Mouse (Mus musculus) neural tube, embryonic 11.5 days (tissue): ENCODE data around the gene Arrdc4. TPM values are rescaled to one million over a fixed set of nuclear protein-coding genes. Genes with fewer than 3 reads are reported as not detected.

Experiments used
- ATAC-seq: fragments of 200-750 bp; cut with Nextera tagmentation; 2 replicates; pipeline ENCODE4 v1.8.0; 2017; ENCODE audit warnings: moderate number of reproducible peaks, mild to moderate bottlenecking, moderate TSS enrichment, moderate library complexity; ENCODE audit not compliant: insufficient read depth, low FRiP score, low TSS enrichment
- DNase-seq: peaks from one replicate; pipeline ENCODE4 v3.0.0-alpha.2; 2015; ENCODE audit warnings: low spot score
- H3K27ac ChIP-seq: fragments of 300-500 bp; sonication (generic); 2 replicates; pipeline ENCODE4 v1.5.1; 2014; ENCODE audit warnings: low read depth, mild to moderate bottlenecking, low read length
- H3K27me3 ChIP-seq: fragments of 300-500 bp; sonication (generic); 2 replicates; pipeline ENCODE4 v1.6.1; 2014; ENCODE audit warnings: mild to moderate bottlenecking, low read length, mixed read lengths; ENCODE audit not compliant: control insufficient read depth, insufficient read depth
- H3K36me3 ChIP-seq: fragments of 300-500 bp; sonication (generic); 2 replicates; pipeline ENCODE4 v1.6.1; 2014; ENCODE audit warnings: mild to moderate bottlenecking, low read length, moderate library complexity, mixed read lengths; ENCODE audit not compliant: control insufficient read depth, insufficient read depth
- H3K4me1 ChIP-seq: fragments of 300-500 bp; sonication (generic); 2 replicates; pipeline ENCODE4 v1.6.1; 2014; ENCODE audit warnings: low read length, mixed read lengths; ENCODE audit not compliant: control insufficient read depth, insufficient read depth
- H3K4me2 ChIP-seq: fragments of 300-500 bp; sonication (generic); 2 replicates; pipeline ENCODE4 v1.6.1; 2014; ENCODE audit warnings: low read depth, mild to moderate bottlenecking, moderate library complexity
- H3K4me3 ChIP-seq: fragments of 300-500 bp; sonication (generic); 2 replicates; pipeline ENCODE4 v1.5.1; 2014; ENCODE audit warnings: low read depth, low read length
- H3K9ac ChIP-seq: fragments of 300-500 bp; sonication (generic); 2 replicates; pipeline ENCODE4 v1.6.1; 2014; ENCODE audit warnings: mild to moderate bottlenecking, low read length
- H3K9me3 ChIP-seq: fragments of 300-500 bp; sonication (generic); 2 replicates; pipeline ENCODE4 v1.6.1; 2016; ENCODE audit warnings: low read length; ENCODE audit not compliant: control insufficient read depth
- WGBS: fragments of 180-500 bp; shearing (Covaris S2); extraction: QIAGEN DNeasy Blood & Tissue Kit; methylation state at CpG from one replicate; pipeline ENCODE4 v1.1.7; 2014; 5-methylcytosine and 5-hydroxymethylcytosine counted together
- polyA plus RNA-seq: library from polyadenylated mRNA; unstranded; fragments of >200 nt; fragmentation: Nextera tagmentation; extraction: Ambion mirVana; gene quantifications from 2 replicates; pipeline ENCODE4 v1.2.1, GENCODE M21; 2014

Gene Arrdc4
- polyA plus RNA-seq: 24.8 and 25.5 TPM in 2 replicates

DNA sequence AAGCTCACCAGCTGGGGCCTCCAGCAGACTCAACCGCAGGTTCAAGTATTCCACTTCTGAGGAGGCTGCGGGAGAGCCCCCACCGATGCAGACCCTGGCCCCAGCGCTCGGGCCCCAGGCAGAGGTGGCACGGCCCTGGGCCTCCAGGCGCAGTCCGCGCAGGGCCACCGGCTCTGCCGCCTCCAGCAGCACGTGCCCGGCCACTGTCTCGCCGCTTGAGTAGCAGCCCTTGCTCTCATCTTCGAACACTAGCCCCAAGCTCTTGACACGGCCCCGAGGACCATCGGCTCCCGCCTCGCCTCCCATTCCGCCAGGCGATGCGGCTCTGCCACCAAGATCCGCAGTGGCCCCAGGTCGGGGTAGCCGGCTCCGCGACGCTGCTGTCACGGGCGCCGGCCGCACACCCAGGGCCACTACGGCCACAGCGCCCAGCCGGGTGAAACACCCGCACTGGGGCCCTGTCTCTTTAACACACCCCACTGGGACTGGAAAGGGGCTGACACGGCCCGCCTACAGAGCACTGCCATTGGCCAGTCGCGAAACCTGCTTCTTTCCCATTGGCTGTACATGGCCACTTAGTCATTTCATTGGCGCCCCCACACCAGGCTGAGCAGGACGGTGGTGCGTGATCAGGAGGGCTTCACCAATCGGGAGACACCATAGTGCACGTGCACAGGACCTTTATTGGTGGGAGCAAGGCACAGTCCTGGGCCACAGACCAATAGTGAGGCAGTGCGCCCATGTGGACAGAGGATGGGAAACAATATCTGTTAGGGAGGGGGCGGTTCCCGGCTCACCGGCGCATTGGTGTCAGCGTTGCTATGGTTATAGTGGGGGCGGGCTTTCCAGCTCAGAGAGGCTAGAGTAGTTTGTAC, at the start of gene Arrdc4:
TSS of gene Arrdc4 (minus strand) at position 481 of the 875 bp plus-strand sequence.
- Histone ChIP-seq H3K9ac (peak within 1 kb of the TSS; percentile 77), H3K27me3 (no peaks in the 10 kb centered on the region), H3K36me3 (no peaks in the 10 kb centered on the region), H3K4me3 (peak within 1 kb of the TSS; percentile 76), H3K9me3 (no peaks in the 10 kb centered on the region), H3K27ac (peak within 1 kb of the TSS; percentile 44; the same call in 1 of the 2 replicates), H3K4me1 (peaks cover 3% of the 10 kb centered on the region; the same call in 1 of the 2 replicates), H3K4me2 (peak within 1 kb of the TSS; percentile 93)
- WGBS: under 1% methylated on average over 54 of the region's 54 CpGs
- ATAC-seq: peak; percentile 100
- peak; percentile 95 for DNase-seq

DNA sequence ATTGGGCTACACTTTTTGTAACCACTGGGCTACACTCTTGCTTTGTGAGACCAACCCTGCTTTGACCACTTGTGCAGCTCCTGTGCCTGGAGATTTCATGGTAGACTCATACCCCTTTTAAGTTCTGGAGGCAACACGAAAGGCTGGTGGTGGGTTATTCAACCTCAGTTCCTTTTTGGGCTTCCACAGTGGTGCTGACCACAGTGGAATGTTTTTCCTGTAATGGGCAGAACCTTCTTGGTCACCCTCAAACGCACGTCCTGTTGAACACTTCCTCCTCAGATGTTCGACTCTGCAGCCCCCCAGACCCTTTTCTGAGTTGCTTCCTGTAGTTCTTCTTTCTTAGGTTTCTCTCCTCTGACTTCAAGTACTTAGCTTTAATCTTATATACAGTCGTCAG, 46.5 kb upstream of the Arrdc4 start:
- ATAC-seq (no peak), DNase-seq (no peak)
- Histone ChIP-seq H3K27ac (no peak overlapping the region), H3K4me2 (no peak overlapping the region), H3K4me1 (no peaks in the 10 kb centered on the region), H3K36me3 (no peaks in the 10 kb centered on the region), H3K9me3 (no peaks in the 10 kb centered on the region), H3K4me3 (no peak overlapping the region), H3K9ac (no peak overlapping the region), H3K27me3 (no peaks in the 10 kb centered on the region)
- WGBS: 75% methylated on average over 5 of the region's 5 CpGs

DNA sequence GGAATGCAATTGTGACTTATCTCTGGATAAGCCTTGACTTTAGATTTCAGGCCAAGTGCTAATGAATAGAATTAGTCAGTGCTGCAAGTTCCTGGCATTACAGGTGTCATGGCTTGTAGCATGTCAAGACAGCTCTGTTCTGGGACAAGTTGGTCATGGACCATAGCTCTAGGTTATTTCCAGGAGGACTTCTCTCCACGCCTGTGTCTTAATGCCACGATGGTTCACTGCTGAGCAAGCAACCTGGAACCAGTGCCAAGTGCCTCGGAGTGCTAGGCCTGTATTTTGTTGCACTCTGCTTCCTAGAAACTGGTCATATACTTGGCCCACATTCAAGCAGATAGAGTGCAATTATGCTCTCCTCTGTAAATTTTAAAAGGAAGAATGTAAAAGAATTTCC, 39.7 kb upstream of the Arrdc4 start:
- ATAC-seq (no peak), DNase-seq (no peak)
- WGBS: 86% methylated on average over 3 of the region's 3 CpGs
- Histone ChIP-seq H3K27ac (no peak overlapping the region), H3K4me2 (no peak overlapping the region), H3K9ac (no peak overlapping the region), H3K36me3 (no peaks in the 10 kb centered on the region), H3K4me3 (no peak overlapping the region), H3K27me3 (no peaks in the 10 kb centered on the region), H3K4me1 (no peaks in the 10 kb centered on the region), H3K9me3 (no peaks in the 10 kb centered on the region)

DNA sequence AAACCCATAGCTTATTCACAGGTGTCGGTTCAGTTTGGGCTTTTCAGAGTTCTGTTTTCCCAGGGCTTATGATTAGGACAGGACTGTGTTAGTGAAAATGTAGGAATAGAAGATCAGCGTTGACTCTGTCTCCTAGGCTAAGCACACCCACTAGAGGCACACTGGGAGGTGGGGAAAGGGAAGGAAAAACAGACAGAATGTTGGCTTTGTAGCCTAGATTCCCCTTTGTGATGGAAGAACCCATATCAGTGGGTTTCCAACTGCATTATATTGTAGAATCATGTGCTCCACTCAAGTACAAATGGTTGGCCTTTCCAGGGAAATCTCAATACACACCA, 22.7 kb upstream of the Arrdc4 start:
- ATAC-seq: no peak
- Histone ChIP-seq H3K27me3 (no peaks in the 10 kb centered on the region), H3K4me1 (no peaks in the 10 kb centered on the region), H3K9me3 (no peaks in the 10 kb centered on the region), H3K9ac (no peak overlapping the region), H3K4me3 (no peak overlapping the region), H3K4me2 (no peak overlapping the region), H3K27ac (no peak overlapping the region), H3K36me3 (no peaks in the 10 kb centered on the region)
- DNase-seq: no peak
- 77% methylated on average over 2 of the region's 2 CpGs for WGBS

DNA sequence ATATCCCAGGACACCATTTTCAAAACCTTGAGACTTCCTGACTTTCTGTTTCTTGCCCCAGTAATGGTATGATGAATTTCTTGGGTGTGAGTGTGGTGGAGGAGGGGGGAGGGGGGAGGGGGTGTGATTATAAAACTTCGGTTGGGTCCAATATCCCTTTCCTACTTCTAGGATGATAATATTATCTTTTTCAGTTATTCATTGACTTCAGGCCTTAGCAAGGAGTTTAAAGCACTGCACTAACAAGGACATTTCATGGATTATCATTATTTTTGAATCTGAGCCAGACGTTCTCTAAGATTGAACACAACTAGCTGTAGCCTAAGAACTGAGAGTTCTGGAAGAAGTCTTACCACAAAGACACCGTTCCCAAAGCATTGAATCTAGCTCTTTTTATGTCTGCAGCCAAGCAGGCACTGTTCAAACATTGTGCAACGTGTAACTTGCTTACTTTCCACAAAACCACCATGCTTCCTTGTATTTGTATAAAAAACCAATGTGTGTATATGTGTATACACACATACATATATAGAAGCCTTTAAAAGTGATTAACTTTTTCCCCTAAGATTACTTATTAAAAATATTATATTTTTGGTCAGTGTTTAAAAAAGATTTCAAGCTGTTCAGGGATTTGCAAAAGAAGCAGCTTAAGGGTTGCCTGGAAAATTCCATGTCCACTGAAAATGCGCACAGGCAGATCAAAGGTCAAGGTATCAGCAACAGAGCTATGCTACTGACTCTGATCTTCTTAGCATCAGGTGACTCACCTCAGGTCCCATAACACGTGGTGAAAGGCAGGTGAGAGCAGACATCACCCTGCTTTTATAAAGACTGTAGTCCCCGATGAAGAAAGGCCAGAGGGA, 22.1 kb upstream of the Arrdc4 start:
- no peak for ATAC-seq
- Histone ChIP-seq H3K27me3 (no peaks in the 10 kb centered on the region), H3K4me2 (no peak overlapping the region), H3K4me3 (no peak overlapping the region), H3K4me1 (no peaks in the 10 kb centered on the region), H3K36me3 (no peaks in the 10 kb centered on the region), H3K27ac (no peak overlapping the region), H3K9me3 (no peaks in the 10 kb centered on the region), H3K9ac (no peak overlapping the region)
- 77% methylated on average over 7 of the region's 7 CpGs for WGBS
- DNase-seq: no peak

DNA sequence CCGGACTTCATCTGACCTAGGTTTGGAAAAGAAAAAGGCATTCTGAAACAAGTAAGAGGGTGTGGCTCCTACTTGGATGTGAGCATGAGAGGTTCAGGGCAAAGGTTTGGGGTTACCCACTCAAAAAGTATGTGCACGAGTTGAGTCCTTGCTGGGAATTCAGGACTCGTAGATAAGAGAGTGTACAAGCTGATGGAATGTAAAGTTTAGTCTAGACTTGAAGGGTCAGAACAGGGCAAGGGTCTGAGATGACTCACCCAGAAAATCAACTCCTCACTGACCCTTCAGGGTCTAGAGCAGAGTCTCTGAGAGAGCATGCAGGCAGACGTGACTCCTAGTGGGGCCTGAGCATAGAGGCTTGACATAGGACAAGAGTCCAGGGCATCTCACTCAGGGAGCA, 16.9 kb upstream of the Arrdc4 start:
- ATAC-seq (no peak), DNase-seq (no peak)
- Histone ChIP-seq H3K36me3 (no peaks in the 10 kb centered on the region), H3K4me2 (no peak overlapping the region), H3K27me3 (no peaks in the 10 kb centered on the region), H3K27ac (no peak overlapping the region), H3K4me3 (no peak overlapping the region), H3K4me1 (no peaks in the 10 kb centered on the region), H3K9ac (no peak overlapping the region), H3K9me3 (no peaks in the 10 kb centered on the region)
- 92% methylated on average over 4 of the region's 4 CpGs for WGBS

DNA sequence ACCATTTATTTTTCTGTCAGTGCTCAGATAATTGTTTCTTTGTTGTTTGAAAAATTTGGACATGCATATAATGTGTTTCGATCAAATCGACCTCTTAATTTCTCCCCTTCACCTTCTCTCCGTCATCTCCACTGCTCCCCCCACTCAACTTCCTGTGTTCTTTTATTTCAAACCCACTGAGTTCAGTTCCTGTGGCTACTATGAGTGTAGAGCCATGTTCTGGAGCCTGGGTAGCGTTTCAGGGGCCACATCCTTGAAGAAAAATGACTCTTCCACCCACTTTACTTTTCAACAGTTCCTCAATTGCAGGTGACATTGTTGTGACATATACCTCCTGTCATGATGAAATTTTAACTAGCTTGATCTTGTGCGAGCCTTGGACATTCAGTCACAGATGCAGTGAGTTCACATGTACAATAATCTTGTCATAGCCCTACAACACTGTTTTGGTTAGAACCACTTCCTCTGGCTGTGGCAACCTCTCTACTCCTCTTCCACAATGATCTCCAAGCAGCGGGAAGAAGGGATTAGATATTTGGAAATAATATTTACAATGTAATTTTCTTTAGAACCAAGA, 10.2 kb upstream of the Arrdc4 start:
- Histone ChIP-seq H3K36me3 (no peaks in the 10 kb centered on the region), H3K27ac (no peak overlapping the region), H3K27me3 (no peaks in the 10 kb centered on the region), H3K4me1 (no peaks in the 10 kb centered on the region), H3K4me2 (no peak overlapping the region), H3K9ac (no peak overlapping the region), H3K4me3 (no peak overlapping the region), H3K9me3 (no peaks in the 10 kb centered on the region)
- 82% methylated on average over 6 of the region's 6 CpGs for WGBS
- ATAC-seq (no peak), DNase-seq (no peak)

DNA sequence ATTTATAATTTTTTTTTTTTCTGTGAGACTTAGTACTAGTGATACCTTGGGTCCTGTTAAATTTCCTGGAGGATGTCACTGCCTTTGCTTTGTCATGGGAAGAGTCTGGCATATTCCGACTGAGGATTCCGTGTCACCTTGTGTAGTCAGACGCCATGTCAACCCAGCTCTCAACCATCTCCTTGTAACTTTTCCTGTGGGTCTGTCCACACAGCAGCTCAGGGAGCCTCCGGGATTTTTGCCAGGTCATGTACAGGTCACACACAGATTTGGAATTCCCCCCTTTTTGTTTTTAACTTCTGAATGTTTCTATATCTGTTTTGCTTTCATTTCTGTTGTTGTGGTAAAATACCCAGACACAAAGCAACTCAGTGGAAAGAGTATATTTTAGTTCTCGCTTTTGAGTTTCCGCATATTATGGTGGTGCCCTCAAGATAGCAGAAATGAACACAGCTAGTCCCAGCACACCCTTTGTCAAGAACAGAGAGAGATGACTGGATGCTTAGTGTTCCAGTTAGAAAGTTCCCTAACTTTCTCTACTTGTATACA, 7.7 kb upstream of the Arrdc4 start:
- ATAC-seq: no peak
- Histone ChIP-seq H3K4me2 (no peak overlapping the region), H3K27ac (no peak overlapping the region), H3K9ac (no peak overlapping the region), H3K4me3 (no peak overlapping the region), H3K36me3 (no peaks in the 10 kb centered on the region), H3K9me3 (no peaks in the 10 kb centered on the region), H3K27me3 (no peaks in the 10 kb centered on the region), H3K4me1 (no peaks in the 10 kb centered on the region)
- 93% methylated on average over 6 of the region's 6 CpGs for WGBS
- no peak for DNase-seq
